ENCODE assay signal across 9 mouse cellular contexts in the genomic region with DNA sequence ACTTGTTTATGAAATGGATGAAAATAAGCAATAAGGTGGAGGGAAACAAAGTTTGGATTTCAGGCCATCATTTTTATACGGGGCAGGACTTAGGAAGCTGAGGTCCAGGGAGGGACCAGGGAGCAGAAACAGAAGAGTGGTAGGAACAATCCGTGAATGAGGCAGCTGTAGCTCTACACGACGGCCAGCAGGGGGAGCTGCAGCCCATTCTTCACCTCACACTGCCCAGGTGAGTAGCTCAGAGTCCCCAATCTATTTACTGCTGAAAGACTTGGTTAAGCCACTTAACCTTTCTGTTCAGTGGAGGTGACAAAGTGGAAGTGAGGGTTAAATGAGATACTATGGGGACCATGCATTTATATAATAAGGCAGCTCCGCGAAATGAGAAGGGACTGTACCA.
DNase-seq lines count a peak whose midpoint lies in the region; ATAC-seq and TF ChIP-seq lines count a peak whose summit lies in the region.
"Had no signal": no experiment of that assay in that cellular context is flagged by ENCODE, and none has a peak within 500 bp of the region (broad histone marks: within the 10 kb centered on the region; RNA-seq: fewer than 3 reads in every experiment).

No protein-coding gene starts in this region.

- peak; percentile 65 to 94 for ATAC-seq in hematopoietic stem cell, adult 5-6 weeks (replicated peaks in 1 of 2; ENCODE audit: insufficient read depth in 1 of 2, low FRiP score in 2 of 2, low TSS enrichment in 1 of 2, low read depth in 1 of 2, poor library complexity in 2 of 2, severe bottlenecking in 2 of 2)
- ATAC-seq in erythroblast, adult 5-6 weeks (replicated peaks; ENCODE audit: low FRiP score, poor library complexity, severe bottlenecking): no peak; the same call in 1 of the 2 replicates

- TF ChIP-seq POLR2A in embryonic fibroblast, embryonic 13.5 days (IDR thresholded peaks at IDR 0.05; ENCODE audit: low read depth, low read length): no peak

- TF ChIP-seq CTCF in embryonic fibroblast, embryonic 13.5 days (IDR thresholded peaks at IDR 0.05; ENCODE audit: borderline replicate concordance, insufficient read depth, low read length): peak; percentile 96

- DNase-seq in Muller cell, postnatal 12 days (ENCODE audit: inconsistent ontology term): peak; percentile 67
- DNase-seq in brain, adult 2 months (ENCODE audit: low read depth, low spot score): peak; percentile 75
- DNase-seq in layer of hippocampus, adult 9-11 months: peak; percentile 4
- DNase-seq in lung, postnatal 4 days: peak; percentile 59 to 70
- peak; percentile 58 for DNase-seq in skeletal muscle tissue, adult 2 months (ENCODE audit: low read depth, low spot score)

- H3K4me3 ChIP-seq in embryonic fibroblast, embryonic 13.5 days (ENCODE audit: insufficient read depth, low read length): no peak overlapping the region
- H3K4me3 ChIP-seq: limb, embryonic 15.5 days had no signal

- no peak overlapping the region for H3K27ac ChIP-seq in embryonic fibroblast, embryonic 13.5 days (ENCODE audit: insufficient read depth, low read length)
- H3K27ac ChIP-seq: limb, embryonic 15.5 days had no signal

- no peaks in the 10 kb centered on the region for H3K4me1 ChIP-seq in embryonic fibroblast, embryonic 13.5 days (ENCODE audit: control insufficient read depth, insufficient read depth, low read length)

Comparison
In these comparisons a context has a peak if more than half of its experiments do, and no peak if none do; other contexts are left out.
1. DNase-seq: peak in every context shown above with its lines; median percentile 75 in brain, adult 2 months; 67 in Muller cell, postnatal 12 days; 64 in lung, postnatal 4 days; 58 in skeletal muscle tissue, adult 2 months; 4 in layer of hippocampus, adult 9-11 months.